ENCODE assay signal across 13 mouse cellular contexts in genomic region chr4:152457673-152458072, GRCm38 (mm10).
"Had no signal": no experiment of that assay in that cellular context is flagged by ENCODE, and none has a peak within 500 bp of the region (broad histone marks: within the 10 kb centered on the region; RNA-seq: fewer than 3 reads in every experiment).

No protein-coding gene starts in this region.

- H3K4me3 ChIP-seq: limb, embryonic 15.5 days; liver, embryonic 12.5 days; lung, embryonic 15.5 days; midbrain, embryonic 15.5 days; stomach, embryonic 15.5 days had no signal

- H3K27me3 ChIP-seq: limb, embryonic 15.5 days; liver, embryonic 12.5 days; lung, embryonic 15.5 days; midbrain, embryonic 15.5 days; stomach, embryonic 15.5 days had no signal

- H3K4me1 ChIP-seq: limb, embryonic 15.5 days; liver, embryonic 12.5 days; lung, embryonic 15.5 days; stomach, embryonic 15.5 days had no signal

- H3K9ac ChIP-seq: limb, embryonic 15.5 days; liver, embryonic 12.5 days; lung, embryonic 15.5 days; midbrain, embryonic 15.5 days; stomach, embryonic 15.5 days had no signal

- H3K36me3 ChIP-seq: limb, embryonic 15.5 days; liver, embryonic 12.5 days; lung, embryonic 15.5 days; midbrain, embryonic 15.5 days; stomach, embryonic 15.5 days had no signal

- ATAC-seq: liver, embryonic 12.5 days; midbrain, embryonic 15.5 days had no signal

- DNase-seq: kidney, adult 11 months; kidney, adult 9 months; kidney, postnatal 36 days; retina, postnatal 1 day; right cerebral cortex, postnatal 14 days; thymus, postnatal 36 days had no signal

- H3K4me2 ChIP-seq: limb, embryonic 15.5 days; liver, embryonic 12.5 days; lung, embryonic 15.5 days; midbrain, embryonic 11.5 days; midbrain, embryonic 15.5 days; stomach, embryonic 15.5 days had no signal

- H3K27ac ChIP-seq: kidney, postnatal 0 days; limb, embryonic 15.5 days; liver, embryonic 12.5 days; lung, embryonic 15.5 days; midbrain, embryonic 15.5 days; stomach, embryonic 15.5 days had no signal

- H3K9me3 ChIP-seq: limb, embryonic 15.5 days; liver, embryonic 12.5 days; lung, embryonic 15.5 days; midbrain, embryonic 15.5 days; stomach, embryonic 15.5 days had no signal
